Mouse (Mus musculus) ES-E14 (cell line): Measurements from ENCODE around the gene Mgll.

ENCODE experiments used
- ZC3H11A ChIP-seq: IDR thresholded peaks from 2 replicates; pipeline ENCODE4 v1.6.1; 2012; ENCODE audit warnings: low read depth, mild to moderate bottlenecking, inconsistent platforms, low read length, borderline replicate concordance
- ZNF384 ChIP-seq: IDR thresholded peaks from 2 replicates; pipeline ENCODE4 v1.6.1; 2012; ENCODE audit warnings: low read depth, low read length, inconsistent platforms

GRCm38 (mm10) chr6:88688171-88688570 is 36.0 kb upstream of the Mgll start:
- TF ChIP-seq ZC3H11A (no peak), ZNF384 (no peak)
